Mouse (Mus musculus) adrenal gland, adult 18-20 months (tissue): ENCODE data around the gene Spdef. TPM values are rescaled to one million over a fixed set of nuclear protein-coding genes. Genes with fewer than 3 reads are reported as not detected.

Experiments used
- DNase-seq, 2 experiments: peaks; one replicate each; pipeline ENCODE4 v3.0.0; 2021 to 2022; ENCODE audit warnings: low spot score in 2 of 2
- total RNA-seq, 2 experiments: library from RNA; stranded (reverse); gene quantifications; 1 replicate in 1 of 2; 2 replicates in 1 of 2; pipeline ENCODE4 v1.2.3; 2021

The Spdef gene
- total RNA-seq, 2 experiments from 2014 or later, result 0.27 TPM; not detected in 1

- DNase-seq, result no peak
These were observed 49.6 kb downstream of the Spdef start for GRCm38 (mm10) chr17:27678924-27679813.

GRCm38 (mm10) chr17:27677756-27678155 is 51.0 kb downstream of the Spdef start:
- no peak for DNase-seq

- no peak for DNase-seq
These were observed 52.5 kb downstream of the Spdef start for GRCm38 (mm10) chr17:27676270-27676669.

- DNase-seq, result no peak
These were observed 53.3 kb downstream of the Spdef start for GRCm38 (mm10) chr17:27675453-27675852.

- DNase-seq, result no peak
These were observed 54.8 kb downstream of the Spdef start for GRCm38 (mm10) chr17:27673945-27674344.

- no peak for DNase-seq
These were observed 57.0 kb downstream of the Spdef start for GRCm38 (mm10) chr17:27671720-27672119.

Other genes with a start within 250 kb of the Spdef start
- gene Grm4, start 207.6 kb downstream of the Spdef start, total RNA-seq, result 1 to 10 TPM in 1 of 2 experiments, under 1 TPM in 1; 0.80 to 1.4 TPM
- 10 to 100 TPM; 16.8 to 29.5 TPM for gene Hmga1, start 172.5 kb downstream of the Spdef start, total RNA-seq
- gene AI413582, start 163.2 kb downstream of the Spdef start, total RNA-seq, result 10 to 100 TPM; 20.1 to 21.7 TPM
- gene Nudt3, start 105.5 kb downstream of the Spdef start, total RNA-seq, result 100 to 1,000 TPM; 201 to 202 TPM
- not detected for gene RPS10-NUDT3, start 93.7 kb downstream of the Spdef start, total RNA-seq
- 100 to 1,000 TPM; 930 to 948 TPM for gene Rps10, start 92.3 kb downstream of the Spdef start, total RNA-seq
- 1 to 10 TPM; 4.9 TPM for gene Pacsin1, start 73.4 kb downstream of the Spdef start, total RNA-seq
- 100 to 1,000 TPM; 158 to 188 TPM for gene D17Wsu92e, start 91.7 kb upstream of the Spdef start, total RNA-seq
- 10 to 100 TPM; 66.1 to 66.6 TPM for gene Snrpc, start 109.2 kb upstream of the Spdef start, total RNA-seq
- 10 to 100 TPM; 19.7 to 33.5 TPM for gene Uhrf1bp1, start 127.5 kb upstream of the Spdef start, total RNA-seq
- 10 to 100 TPM; 23.6 to 29.1 TPM for gene Anks1, start 180.4 kb upstream of the Spdef start, total RNA-seq
- 10 to 100 TPM; 27.5 to 27.6 TPM for gene Taf11, start 180.9 kb upstream of the Spdef start, total RNA-seq